Mouse (Mus musculus) limb, embryonic 13.5 days (tissue): ENCODE data around the gene Pkd2l1. TPM values are rescaled to one million over a fixed set of nuclear protein-coding genes. Genes with fewer than 3 reads are reported as not detected.
A peak's percentile ranks its signal among the peaks of the same experiment; 100 is the strongest.

Experiments
- ATAC-seq: fragments of 200-750 bp; cut with Nextera tagmentation; 2 replicates; pipeline ENCODE4 v1.8.0; 2017; ENCODE audit warnings: low read depth, moderate number of reproducible peaks, moderate TSS enrichment; ENCODE audit not compliant: low FRiP score
- H3K27ac ChIP-seq: fragments of 300-500 bp; sonication (generic); 2 replicates; pipeline ENCODE4 v1.5.1; 2015; ENCODE audit warnings: inconsistent platforms, mild to moderate bottlenecking, moderate library complexity
- H3K27me3 ChIP-seq: fragments of 300-500 bp; sonication (generic); 2 replicates; pipeline ENCODE4 v1.6.1; 2015; ENCODE audit warnings: mild to moderate bottlenecking, inconsistent platforms
- H3K36me3 ChIP-seq: fragments of 300-500 bp; sonication (generic); 2 replicates; pipeline ENCODE4 v1.6.1; 2015; ENCODE audit warnings: inconsistent platforms, mild to moderate bottlenecking, moderate library complexity
- H3K4me1 ChIP-seq: fragments of 300-500 bp; sonication (generic); 2 replicates; pipeline ENCODE4 v1.6.1; 2015; ENCODE audit warnings: inconsistent platforms
- H3K4me2 ChIP-seq: fragments of 300-500 bp; sonication (generic); replicated peaks from 2 replicates; pipeline ENCODE4 v1.6.1; 2015; ENCODE audit warnings: inconsistent platforms, mild to moderate bottlenecking, moderate library complexity
- H3K4me3 ChIP-seq: fragments of 300-500 bp; sonication (generic); 2 replicates; pipeline ENCODE4 v1.5.1; 2015; ENCODE audit warnings: moderate library complexity, mild to moderate bottlenecking, inconsistent platforms
- H3K9ac ChIP-seq: fragments of 300-500 bp; sonication (generic); 2 replicates; pipeline ENCODE4 v1.6.1; 2015; ENCODE audit warnings: mild to moderate bottlenecking, inconsistent platforms
- H3K9me3 ChIP-seq: fragments of 300-500 bp; sonication (generic); 2 replicates; pipeline ENCODE4 v1.6.1; 2016; ENCODE audit warnings: inconsistent platforms
- WGBS: fragments of 180-500 bp; shearing (Covaris S2); methylation state at CpG from one replicate; pipeline ENCODE4 v1.1.7; 2015; 5-methylcytosine and 5-hydroxymethylcytosine counted together
- polyA plus RNA-seq: library from polyadenylated mRNA; unstranded; fragments of >200 nt; fragmentation: Nextera tagmentation; extraction: Ambion mirVana; gene quantifications from 2 replicates; pipeline ENCODE4 v1.2.1, GENCODE M21; 2015

Pkd2l1 gene
- not detected in 2 replicates for polyA plus RNA-seq

DNA sequence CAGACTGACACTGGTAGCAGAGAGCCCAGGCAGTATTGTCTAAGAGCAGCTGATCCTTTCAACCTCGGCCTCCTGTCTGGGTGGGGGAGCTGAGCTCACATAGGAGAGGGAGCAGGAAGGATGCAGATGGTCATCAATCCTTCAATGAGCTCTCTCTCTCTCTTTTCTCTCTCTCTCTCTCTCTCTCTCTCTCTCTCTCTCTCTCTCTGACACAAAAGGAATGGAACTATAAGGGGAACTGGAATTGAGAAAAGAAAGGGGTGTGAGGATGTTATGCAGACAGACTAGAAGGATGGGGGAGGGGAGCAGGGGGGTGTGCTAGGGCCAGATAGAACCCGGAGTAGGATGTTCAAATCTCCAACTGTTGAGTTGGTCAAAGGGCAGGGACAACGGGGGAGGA lies at the start of gene Pkd2l1:
Gene Pkd2l1 (minus strand): TSS at position 101 of the 400 bp plus-strand sequence.
- no peak within 1 kb of the TSS for H3K4me3 ChIP-seq
- no peak for ATAC-seq
- WGBS, result 66% methylated on average over 3 of the region's 3 CpGs

DNA sequence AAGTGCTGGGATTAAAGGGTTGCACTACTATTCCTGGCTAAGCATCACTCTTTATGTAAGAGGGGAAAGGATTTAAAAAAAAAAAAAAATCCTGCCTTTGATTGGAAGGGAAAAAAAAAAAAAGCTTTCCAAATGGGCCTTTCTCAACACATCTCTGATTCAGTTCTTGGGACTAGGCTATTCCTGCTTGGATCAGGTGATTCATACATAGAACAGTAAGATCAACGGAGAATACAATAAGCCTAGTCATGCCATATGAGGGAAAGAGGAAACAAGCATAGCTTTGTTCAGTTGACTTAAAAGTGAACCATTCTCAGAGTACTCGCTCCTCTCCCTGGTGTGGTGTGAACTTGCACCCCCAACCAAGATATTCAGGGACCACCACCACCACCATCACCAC lies 46.7 kb upstream of the Pkd2l1 start:
- ATAC-seq, result no peak
- 74% methylated on average over 2 of the region's 2 CpGs for WGBS

More for the DNA sequence above, at the start of gene Pkd2l1:
- Histone ChIP-seq H3K9me3 (no peaks in the 10 kb centered on the region), H3K4me1 (no peaks in the 10 kb centered on the region), H3K27ac (no peak within 1 kb of the TSS), H3K36me3 (no peaks in the 10 kb centered on the region), H3K9ac (no peak within 1 kb of the TSS; the same call in 1 of the 2 replicates), H3K27me3 (no peaks in the 10 kb centered on the region), H3K4me2 (no peak within 1 kb of the TSS)

DNA sequence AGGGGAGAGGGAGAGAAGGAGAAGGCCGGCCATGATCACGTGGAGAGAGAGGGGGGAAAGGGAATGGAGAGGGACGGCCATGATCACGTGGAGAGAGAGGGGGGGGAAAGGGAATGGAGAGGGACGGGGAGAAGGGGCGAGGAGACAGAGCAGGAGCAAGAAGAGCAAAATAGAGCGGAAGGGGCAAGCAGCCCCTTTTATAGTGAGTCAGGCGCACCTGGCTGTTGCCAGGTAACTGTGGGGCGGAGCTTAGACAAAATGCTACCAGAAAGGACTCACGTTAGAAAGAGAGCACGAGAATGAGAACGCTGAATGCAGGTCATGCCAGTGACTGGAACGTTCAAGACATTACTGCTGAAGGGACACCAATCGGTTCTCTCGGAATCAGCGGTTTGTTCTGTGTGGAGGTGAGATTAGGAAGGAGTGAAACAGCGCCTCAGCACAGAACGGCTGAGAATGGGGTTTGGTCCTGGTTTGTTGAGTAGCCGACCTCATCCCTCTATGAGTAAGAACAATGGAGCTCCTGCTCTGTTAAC lies 45.3 kb upstream of the Pkd2l1 start:
- no peaks in the 10 kb centered on the region for H3K9me3 ChIP-seq
- H3K27ac ChIP-seq, result no peak overlapping the region
- no peaks in the 10 kb centered on the region for H3K36me3 ChIP-seq
- peak overlapping the region; percentile 57 for H3K4me2 ChIP-seq
- peaks cover 4% of the 10 kb centered on the region for H3K4me1 ChIP-seq
- WGBS, result 19% methylated on average over 19 of the region's 19 CpGs
- peak overlapping the region; percentile 28 for H3K4me3 ChIP-seq
- no peak for ATAC-seq
- H3K9ac ChIP-seq, result no peak overlapping the region; the same call in 1 of the 2 replicates
- no peaks in the 10 kb centered on the region for H3K27me3 ChIP-seq

More for the DNA sequence above, 46.7 kb upstream of the Pkd2l1 start:
- Histone ChIP-seq H3K4me2 (no peak overlapping the region), H3K27me3 (no peaks in the 10 kb centered on the region), H3K4me3 (no peak overlapping the region), H3K36me3 (no peaks in the 10 kb centered on the region), H3K4me1 (peaks cover 4% of the 10 kb centered on the region), H3K9me3 (no peaks in the 10 kb centered on the region), H3K9ac (no peak overlapping the region), H3K27ac (no peak overlapping the region)

DNA sequence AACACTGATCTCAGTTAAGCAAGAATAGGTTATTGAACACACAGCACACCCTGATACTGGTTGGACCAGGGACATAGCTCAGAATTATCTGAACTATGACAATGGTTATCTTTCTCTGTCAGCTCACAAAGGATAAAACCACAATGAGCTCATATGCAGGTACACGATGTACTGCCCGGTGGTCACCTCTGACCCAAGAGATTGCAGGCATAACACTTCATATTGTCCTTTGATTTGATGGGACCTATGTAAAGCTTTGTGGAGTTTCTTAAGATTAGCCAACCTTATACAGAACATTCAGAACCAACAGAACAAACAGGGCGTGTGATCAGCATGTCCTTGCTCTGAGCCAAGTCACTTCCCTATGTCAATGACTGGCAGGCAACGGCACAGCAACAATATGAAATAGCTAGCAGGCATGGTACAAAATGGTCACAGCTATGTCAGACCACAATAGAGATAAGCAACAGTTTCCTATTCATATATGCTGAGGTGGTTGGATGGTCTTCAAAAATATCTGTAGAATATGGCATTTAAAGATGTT lies 39.4 kb upstream of the Pkd2l1 start:
- no peaks in the 10 kb centered on the region for H3K4me1 ChIP-seq
- no peaks in the 10 kb centered on the region for H3K27me3 ChIP-seq
- H3K9ac ChIP-seq, result no peak overlapping the region
- no peak for ATAC-seq
- H3K27ac ChIP-seq, result no peak overlapping the region
- H3K36me3 ChIP-seq, result no peaks in the 10 kb centered on the region
- H3K4me2 ChIP-seq, result no peak overlapping the region
- H3K9me3 ChIP-seq, result no peaks in the 10 kb centered on the region
- no peak overlapping the region for H3K4me3 ChIP-seq
- 85% methylated on average over 4 of the region's 4 CpGs for WGBS

DNA sequence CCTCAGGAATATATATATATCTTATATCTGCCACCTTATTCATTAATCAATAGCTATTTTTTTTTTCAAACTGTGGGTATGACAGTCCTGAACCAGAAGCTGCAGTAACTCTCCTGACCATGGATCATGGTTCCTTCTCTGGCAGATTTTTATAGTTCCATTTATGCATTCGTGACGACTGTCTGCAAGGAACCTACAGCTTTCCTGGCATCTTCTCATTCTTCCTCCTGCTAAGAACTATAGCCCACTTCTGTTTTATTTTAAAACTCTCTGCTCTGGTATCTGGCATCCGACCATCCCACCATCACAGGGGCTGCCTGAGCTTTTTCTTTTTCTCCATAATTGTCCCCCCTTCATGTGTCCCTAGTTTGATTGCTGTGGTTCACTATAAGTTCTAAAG lies 38.0 kb upstream of the Pkd2l1 start:
- no peaks in the 10 kb centered on the region for H3K36me3 ChIP-seq
- no peaks in the 10 kb centered on the region for H3K9me3 ChIP-seq
- no peaks in the 10 kb centered on the region for H3K27me3 ChIP-seq
- H3K4me2 ChIP-seq, result no peak overlapping the region
- no peak overlapping the region for H3K27ac ChIP-seq
- no peak overlapping the region for H3K9ac ChIP-seq
- H3K4me3 ChIP-seq, result no peak overlapping the region
- 69% methylated on average over 3 of the region's 3 CpGs for WGBS
- no peak for ATAC-seq
- H3K4me1 ChIP-seq, result no peaks in the 10 kb centered on the region

DNA sequence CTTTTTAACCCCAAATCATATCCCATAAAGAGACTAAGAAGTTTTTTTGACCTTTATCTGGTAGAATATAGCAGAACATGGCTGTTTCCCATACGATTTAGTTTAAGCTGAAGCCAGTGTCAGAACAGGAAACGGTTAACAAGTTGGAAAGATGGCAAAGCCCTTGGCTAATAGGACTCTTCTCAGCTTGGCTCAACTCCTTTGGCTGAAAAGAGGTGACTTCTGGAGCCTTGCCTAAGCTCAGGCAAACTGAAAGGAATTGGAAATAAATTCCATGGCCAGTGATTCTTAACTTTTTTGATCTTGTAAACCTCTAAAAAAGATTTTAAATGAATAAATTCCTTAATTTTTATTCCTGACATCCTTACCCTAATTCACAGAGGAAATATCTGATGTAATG lies 37.5 kb upstream of the Pkd2l1 start:
- ATAC-seq, result no peak
- Histone ChIP-seq H3K9ac (no peak overlapping the region), H3K9me3 (no peaks in the 10 kb centered on the region), H3K4me2 (no peak overlapping the region), H3K4me1 (no peaks in the 10 kb centered on the region), H3K27ac (no peak overlapping the region), H3K27me3 (no peaks in the 10 kb centered on the region), H3K36me3 (no peaks in the 10 kb centered on the region), H3K4me3 (no peak overlapping the region)
- 57% methylated on average over 2 of the region's 2 CpGs for WGBS

DNA sequence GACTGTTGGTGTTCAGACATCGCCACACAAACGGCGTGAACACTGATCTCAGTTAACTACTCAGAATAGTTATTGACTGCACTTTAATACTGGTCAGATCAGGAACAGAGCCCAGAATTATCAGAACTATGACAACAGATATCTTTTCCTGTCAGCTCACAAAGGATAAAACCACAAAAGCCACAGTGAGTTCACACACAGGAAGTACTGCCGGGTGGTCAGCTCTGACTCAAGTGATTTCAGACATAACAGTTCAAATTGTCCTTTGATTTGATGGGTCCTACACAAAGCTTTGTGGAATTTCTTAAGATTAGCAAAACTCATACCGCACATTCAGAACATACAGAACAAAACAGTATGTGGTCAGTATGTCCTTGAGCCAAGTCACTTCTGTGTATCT lies 33.5 kb upstream of the Pkd2l1 start:
- H3K36me3 ChIP-seq, result no peaks in the 10 kb centered on the region
- ATAC-seq, result no peak
- H3K4me3 ChIP-seq, result no peak overlapping the region
- no peaks in the 10 kb centered on the region for H3K9me3 ChIP-seq
- H3K4me2 ChIP-seq, result no peak overlapping the region
- H3K9ac ChIP-seq, result no peak overlapping the region
- H3K4me1 ChIP-seq, result no peaks in the 10 kb centered on the region
- WGBS, result 92% methylated on average over 5 of the region's 5 CpGs
- no peak overlapping the region for H3K27ac ChIP-seq
- H3K27me3 ChIP-seq, result no peaks in the 10 kb centered on the region

DNA sequence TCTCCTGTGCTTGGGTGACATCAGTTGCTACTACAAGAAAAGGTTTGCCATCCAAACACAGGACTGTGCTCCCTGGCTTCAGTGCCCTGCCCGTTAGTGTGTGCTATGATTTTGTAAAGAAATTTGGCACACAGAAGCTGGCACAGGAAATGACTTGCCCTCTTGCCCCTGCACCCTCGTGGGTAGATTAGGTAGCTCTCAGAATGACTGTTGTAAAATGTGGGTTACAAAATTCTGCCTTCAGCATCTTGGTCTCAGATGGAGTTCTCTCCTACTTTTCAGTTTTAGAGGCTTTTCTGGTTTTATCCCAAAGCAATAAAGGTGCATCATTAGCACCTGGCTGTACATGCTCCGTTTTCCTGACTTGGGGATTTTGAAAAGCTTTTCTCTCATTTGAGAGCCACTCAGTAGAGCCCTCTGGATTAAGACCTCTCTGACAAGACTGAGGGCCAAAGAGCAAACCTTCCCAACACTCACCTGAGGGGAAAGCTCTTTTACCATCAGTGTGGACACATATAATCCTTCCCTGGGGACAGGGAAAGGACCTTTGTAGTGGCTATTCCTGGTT lies 25.8 kb upstream of the Pkd2l1 start:
- Histone ChIP-seq H3K4me3 (no peak overlapping the region), H3K27ac (no peak overlapping the region), H3K4me1 (no peaks in the 10 kb centered on the region), H3K4me2 (no peak overlapping the region), H3K9me3 (no peaks in the 10 kb centered on the region), H3K27me3 (no peaks in the 10 kb centered on the region), H3K36me3 (no peaks in the 10 kb centered on the region), H3K9ac (no peak overlapping the region)
- 52% methylated on average over 3 of the region's 3 CpGs for WGBS
- ATAC-seq, result no peak

DNA sequence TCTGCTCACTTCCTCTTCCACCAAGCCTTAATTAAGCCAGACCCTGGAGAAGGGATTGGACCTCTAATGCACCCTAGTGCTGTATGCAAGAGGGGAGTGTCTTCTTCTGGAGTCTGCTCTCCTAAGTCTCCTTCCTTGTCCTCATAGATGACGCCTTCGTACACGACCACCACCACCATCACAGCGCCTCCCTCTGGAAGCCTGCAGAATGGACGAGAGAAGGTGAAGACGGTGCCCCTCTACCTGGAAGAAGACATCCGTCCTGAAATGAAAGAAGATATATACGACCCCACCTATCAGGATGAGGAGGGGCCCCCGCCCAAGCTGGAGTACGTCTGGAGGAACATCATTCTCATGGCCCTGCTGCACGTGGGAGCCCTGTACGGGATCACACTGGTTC lies 23.0 kb upstream of the Pkd2l1 start:
- Histone ChIP-seq H3K27me3 (no peaks in the 10 kb centered on the region), H3K9ac (no peak overlapping the region), H3K4me3 (no peak overlapping the region), H3K4me1 (no peaks in the 10 kb centered on the region), H3K27ac (no peak overlapping the region), H3K4me2 (no peak overlapping the region), H3K36me3 (no peaks in the 10 kb centered on the region), H3K9me3 (no peaks in the 10 kb centered on the region)
- 76% methylated on average over 12 of the region's 12 CpGs for WGBS
- no peak for ATAC-seq

DNA sequence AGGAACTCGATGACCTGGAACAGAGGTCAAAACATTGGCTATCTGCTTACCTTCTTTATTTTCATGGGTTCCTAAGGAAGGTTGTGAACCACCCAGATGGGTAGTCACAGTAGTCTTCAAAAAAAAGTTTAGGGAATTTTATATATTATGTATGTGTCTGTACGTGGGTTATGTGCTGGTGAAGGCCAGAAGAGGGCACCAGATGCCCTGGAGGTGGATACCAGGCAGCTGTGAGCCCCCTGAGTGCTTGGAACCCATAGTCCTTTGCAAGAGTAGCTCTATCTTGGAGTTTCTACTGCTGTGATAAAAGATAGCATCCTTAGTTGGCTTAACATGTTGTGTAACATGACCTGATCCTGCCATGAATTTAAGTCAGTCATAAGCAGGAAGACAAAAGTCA lies 14.8 kb upstream of the Pkd2l1 start:
- no peaks in the 10 kb centered on the region for H3K27me3 ChIP-seq
- H3K9ac ChIP-seq, result no peak overlapping the region
- WGBS, result 72% methylated on average over 2 of the region's 2 CpGs
- H3K36me3 ChIP-seq, result no peaks in the 10 kb centered on the region
- no peak overlapping the region for H3K4me2 ChIP-seq
- H3K4me3 ChIP-seq, result no peak overlapping the region
- ATAC-seq, result no peak
- no peaks in the 10 kb centered on the region for H3K4me1 ChIP-seq
- H3K27ac ChIP-seq, result no peak overlapping the region
- no peaks in the 10 kb centered on the region for H3K9me3 ChIP-seq

DNA sequence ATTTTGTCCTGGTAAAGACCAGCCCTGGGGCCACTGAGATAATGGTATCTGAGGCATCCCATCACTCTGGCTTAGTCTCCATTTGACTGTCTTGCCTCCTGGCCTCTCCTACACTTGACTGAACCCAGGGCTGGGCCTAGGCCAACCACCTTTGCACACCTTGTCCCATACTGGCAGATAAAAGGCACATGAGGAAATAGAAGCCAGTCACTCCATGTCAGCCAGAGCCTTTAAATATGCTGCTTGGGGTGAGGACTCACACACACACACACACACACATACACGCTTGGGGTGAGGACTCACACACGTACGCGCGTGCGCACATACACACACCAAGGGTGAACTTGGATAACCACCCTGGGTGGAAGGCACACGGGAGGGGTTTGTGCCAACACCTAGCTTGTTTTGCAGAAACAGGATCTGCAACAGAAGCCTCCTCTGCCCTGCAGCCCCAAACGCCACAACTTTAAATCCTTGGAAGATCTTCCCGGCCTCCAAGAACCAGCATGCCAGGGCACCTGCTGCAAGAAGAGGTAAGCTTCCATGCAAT lies 10.8 kb upstream of the Pkd2l1 start, which contains the start of gene Scd3:
Gene Scd3 (plus strand): TSS at position 255 of the 550 bp plus-strand sequence.
- ATAC-seq, result no peak
- Histone ChIP-seq H3K27me3 (no peaks in the 10 kb centered on the region), H3K27ac (no peak within 1 kb of the TSS), H3K9ac (no peak within 1 kb of the TSS), H3K4me2 (no peak within 1 kb of the TSS), H3K36me3 (no peaks in the 10 kb centered on the region), H3K4me3 (no peak within 1 kb of the TSS), H3K4me1 (no peaks in the 10 kb centered on the region), H3K9me3 (no peaks in the 10 kb centered on the region)
- WGBS, result 90% methylated on average over 9 of the region's 9 CpGs

DNA sequence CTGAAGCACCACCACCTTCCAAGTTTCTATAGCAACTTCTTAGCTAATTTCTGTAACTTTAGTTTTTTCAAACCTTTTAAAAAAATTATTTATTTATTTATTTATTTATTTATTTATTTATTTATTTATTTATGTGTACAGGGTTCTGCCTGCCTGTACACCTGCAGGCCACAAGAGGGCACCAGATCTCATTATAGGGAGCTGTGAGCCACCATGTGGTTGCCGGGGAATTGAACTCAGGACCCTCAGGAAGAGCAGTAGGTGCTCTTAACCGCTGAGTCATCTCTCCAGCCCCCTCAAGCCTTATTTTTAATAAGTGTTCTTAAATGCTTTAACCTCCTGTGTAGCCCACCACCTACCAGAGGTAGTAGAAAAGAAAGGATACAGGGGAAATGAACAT lies 6.7 kb upstream of the Pkd2l1 start:
- Histone ChIP-seq H3K27ac (no peak overlapping the region), H3K4me2 (no peak overlapping the region), H3K36me3 (no peaks in the 10 kb centered on the region), H3K9ac (no peak overlapping the region), H3K4me1 (no peaks in the 10 kb centered on the region), H3K4me3 (no peak overlapping the region), H3K27me3 (no peaks in the 10 kb centered on the region), H3K9me3 (no peaks in the 10 kb centered on the region)
- ATAC-seq, result no peak
- 78% methylated on average over 2 of the region's 2 CpGs for WGBS
